Mouse (Mus musculus) C2C12 (cell line): ENCODE results near the gene Atpaf2. TPM values are rescaled to one million over a fixed set of nuclear protein-coding genes. Genes with fewer than 3 reads are reported as not detected.

ENCODE experiments used
- H3K27me3 ChIP-seq: one replicate; pipeline ENCODE4 v1.6.1; 2011; ENCODE audit not compliant: control insufficient read depth, insufficient read depth, insufficient read length
- H3K36me3 ChIP-seq: one replicate; pipeline ENCODE4 v1.6.1; 2011; ENCODE audit not compliant: control insufficient read depth, insufficient read depth
- H3K4me3 ChIP-seq: one replicate; pipeline ENCODE4 v1.5.1; 2011; ENCODE audit warnings: mild to moderate bottlenecking, control low read depth; ENCODE audit not compliant: poor library complexity, insufficient read depth, severe bottlenecking
- H3K79me2 ChIP-seq: one replicate; pipeline ENCODE4 v1.6.1; 2011; ENCODE audit not compliant: control insufficient read depth, insufficient read depth
- H3K79me3 ChIP-seq: one replicate; pipeline ENCODE4 v1.6.1; 2011; ENCODE audit warnings: low read depth, control low read depth
- H3ac ChIP-seq: one replicate; pipeline ENCODE3; 2011; ENCODE audit warnings: low read depth; ENCODE audit not compliant: control insufficient read depth, insufficient read length
- CEBPB ChIP-seq: IDR thresholded peaks from one replicate; pipeline ENCODE4 v1.6.1; 2011; ENCODE audit warnings: low read depth, mild to moderate bottlenecking, control low read depth, moderate library complexity
- CTCF ChIP-seq: IDR thresholded peaks from one replicate; pipeline ENCODE4 v1.5.1; 2011; ENCODE audit not compliant: control insufficient read depth, insufficient read depth, insufficient read length
- FOSL1 ChIP-seq: IDR thresholded peaks from one replicate; pipeline ENCODE4 v1.8.0; 2011; ENCODE audit warnings: mild to moderate bottlenecking, low read length; ENCODE audit not compliant: poor library complexity, insufficient read depth, severe bottlenecking
- MAX ChIP-seq: IDR thresholded peaks from one replicate; pipeline ENCODE4 v1.6.1; 2011; ENCODE audit warnings: mild to moderate bottlenecking, control low read depth
- MYOD1 ChIP-seq: IDR thresholded peaks from one replicate; pipeline ENCODE4 v1.6.1; 2011; ENCODE audit warnings: low read depth; ENCODE audit not compliant: control insufficient read depth, insufficient read length
- MYOG ChIP-seq: IDR thresholded peaks from one replicate; pipeline ENCODE4 v1.6.1; 2011; ENCODE audit not compliant: control insufficient read depth, insufficient read length; ENCODE audit errors: extremely low read depth
- USF1 ChIP-seq: IDR thresholded peaks from one replicate; pipeline ENCODE4 v1.6.1; 2011; ENCODE audit warnings: low read depth, mild to moderate bottlenecking, control low read depth, moderate library complexity
- long read RNA-seq, 2 experiments: library from polyadenylated mRNA; unstranded; transcript quantifications; one replicate each; pipeline ENCODE4 v2.0.0; 2019 to 2020
- polyA plus RNA-seq: library from polyadenylated mRNA; unstranded; fragments of >200 nt; fragmentation: generic; extraction: Trizol; gene quantifications from one replicate; pipeline ENCODE4 v1.2.1, GENCODE M21; 2012; ENCODE audit warnings: missing spikeins

The Atpaf2 gene
- 41.4 TPM for polyA plus RNA-seq
- long read RNA-seq, experiment 1, transcript Atpaf2-201 (8 exons, 1,813 nt) = major isoform, 25 of 44 reads
- long read RNA-seq, experiment 1, partial matches to known transcripts = 0 of 44 reads
- long read RNA-seq, experiment 1, other reads (novel, unspliced or antisense) = 19 of 44 reads
- long read RNA-seq, experiment 2, transcript Atpaf2-201 (8 exons, 1,813 nt) = major isoform, 107 of 141 reads
- long read RNA-seq, experiment 2, partial matches to known transcripts = 1 of 141 reads
- long read RNA-seq, experiment 2, other reads (novel, unspliced or antisense) = 32 of 141 reads

- TF ChIP-seq MYOG (no peak), USF1 (no peak), CTCF (no peak), CEBPB (no peak)
- Histone ChIP-seq H3K79me3 (peaks cover 18% of the 10 kb centered on the region), H3K79me2 (peaks cover 62% of the 10 kb centered on the region), H3K36me3 (no peaks in the 10 kb centered on the region), H3K27me3 (no peaks in the 10 kb centered on the region), H3ac (peak within 1 kb of the TSS; percentile 95), H3K4me3 (peak within 1 kb of the TSS; percentile 79)
These were observed at the start of gene Atpaf2 for GRCm38 (mm10) chr11:60417717-60418472. Atpaf2 (minus strand) TSS chr11:60418457.

- Histone ChIP-seq H3K79me3 (no peaks in the 10 kb centered on the region), H3ac (no peak overlapping the region), H3K36me3 (peaks cover 49% of the 10 kb centered on the region)
These were observed 47.7 kb upstream of the Atpaf2 start for GRCm38 (mm10) chr11:60465943-60466380.

GRCm38 (mm10) chr11:60457973-60458372, 39.7 kb upstream of the Atpaf2 start:
- no peaks in the 10 kb centered on the region for H3K27me3 ChIP-seq
- H3ac ChIP-seq = no peak overlapping the region
- TF ChIP-seq CEBPB (no peak), FOSL1 (no peak), USF1 (no peak), MYOG (no peak), CTCF (no peak), MYOD1 (no peak), MAX (no peak)
- H3K79me2 ChIP-seq = peaks cover 38% of the 10 kb centered on the region
- peaks cover 52% of the 10 kb centered on the region for H3K36me3 ChIP-seq
- H3K79me3 ChIP-seq = peaks cover 24% of the 10 kb centered on the region
- no peak overlapping the region for H3K4me3 ChIP-seq

More at GRCm38 (mm10) chr11:60465943-60466380, 47.7 kb upstream of the Atpaf2 start:
- H3K4me3 ChIP-seq = no peak overlapping the region
- no peak for TF ChIP-seq CEBPB
- no peak for TF ChIP-seq USF1
- no peak for TF ChIP-seq MYOD1
- no peak for TF ChIP-seq CTCF
- no peak for TF ChIP-seq MYOG
- TF ChIP-seq MAX = no peak
- no peak for TF ChIP-seq FOSL1
- no peaks in the 10 kb centered on the region for H3K79me2 ChIP-seq
- no peaks in the 10 kb centered on the region for H3K27me3 ChIP-seq

- peak overlapping the region; percentile 85 for H3ac ChIP-seq
- no peaks in the 10 kb centered on the region for H3K27me3 ChIP-seq
- peak overlapping the region; percentile 98 for H3K4me3 ChIP-seq
- TF ChIP-seq MAX = no peak
- no peak for TF ChIP-seq CEBPB
- no peak for TF ChIP-seq MYOD1
- TF ChIP-seq USF1 = no peak
- TF ChIP-seq FOSL1 = no peak
- no peak for TF ChIP-seq CTCF
- TF ChIP-seq MYOG = no peak
- H3K79me2 ChIP-seq = peaks cover 38% of the 10 kb centered on the region
- peaks cover 24% of the 10 kb centered on the region for H3K79me3 ChIP-seq
- H3K36me3 ChIP-seq = peaks cover 35% of the 10 kb centered on the region
These were observed 36.5 kb upstream of the Atpaf2 start for GRCm38 (mm10) chr11:60454745-60455087.

- TF ChIP-seq USF1 (peak; percentile 70), FOSL1 (no peak), CEBPB (no peak), MAX (peak; percentile 99), MYOG (no peak), MYOD1 (peak; percentile 23), CTCF (no peak)
- Histone ChIP-seq H3K36me3 (peaks cover 33% of the 10 kb centered on the region), H3ac (peak within 1 kb of the TSS; percentile 85), H3K79me2 (peaks cover 38% of the 10 kb centered on the region), H3K27me3 (no peaks in the 10 kb centered on the region), H3K79me3 (peaks cover 24% of the 10 kb centered on the region), H3K4me3 (peak within 1 kb of the TSS; percentile 98)
These were observed 36.0 kb upstream of the Atpaf2 start, which contains the start of gene Drg2 for GRCm38 (mm10) chr11:60454080-60454744. Drg2 (plus strand) TSS chr11:60454591.
